Mouse (Mus musculus) right cerebral cortex, postnatal 36 days (tissue): Measurements from ENCODE around the gene Stxbp3.

Source experiments
- DNase-seq, 2 experiments: peaks; one replicate each; pipeline ENCODE4 v3.0.0; 2022; ENCODE audit warnings: low spot score in 2 of 2, mixed read lengths in 1 of 2

Stxbp3 gene

DNA sequence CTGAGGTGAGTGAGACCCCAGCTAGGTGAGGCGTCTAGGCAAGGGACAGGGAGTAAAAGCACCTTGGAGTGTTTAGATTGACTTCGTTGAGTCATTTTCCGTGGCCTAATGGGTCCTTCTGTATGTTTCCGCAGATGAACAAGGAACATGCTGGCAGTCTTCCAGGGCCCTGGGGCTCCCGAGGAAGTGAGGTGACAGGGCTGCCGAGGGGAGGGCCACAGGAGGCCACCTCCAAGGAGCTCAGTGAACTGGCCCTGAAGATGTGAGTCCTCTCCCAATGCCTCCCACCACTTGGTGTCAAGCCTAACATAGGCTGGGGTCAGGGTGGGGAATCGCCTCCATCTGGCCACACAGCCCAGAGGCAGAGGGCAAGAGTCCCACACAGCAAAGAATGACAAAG, 75.3 kb downstream of the Stxbp3 start:
- DNase-seq, result no peak

DNA sequence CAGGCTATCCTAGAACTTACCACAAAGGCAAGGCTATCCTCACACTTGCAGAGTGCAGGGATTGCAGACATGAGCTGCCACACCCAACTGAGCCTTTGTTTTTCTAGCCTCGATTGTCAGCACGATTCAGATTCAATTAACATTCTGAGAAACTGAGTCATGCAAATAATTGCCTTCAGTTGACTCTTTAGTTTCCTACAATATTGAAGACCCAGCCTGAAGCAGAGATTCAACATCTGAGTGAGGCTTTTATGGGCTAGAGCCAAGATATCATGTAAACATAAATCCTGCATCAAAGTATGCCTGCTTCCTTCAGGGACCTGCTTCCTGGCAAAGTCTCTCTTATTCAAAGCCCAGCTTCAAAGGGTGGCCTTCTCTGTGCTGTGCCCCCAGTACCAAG, 76.6 kb downstream of the Stxbp3 start:
- DNase-seq, result no peak

DNA sequence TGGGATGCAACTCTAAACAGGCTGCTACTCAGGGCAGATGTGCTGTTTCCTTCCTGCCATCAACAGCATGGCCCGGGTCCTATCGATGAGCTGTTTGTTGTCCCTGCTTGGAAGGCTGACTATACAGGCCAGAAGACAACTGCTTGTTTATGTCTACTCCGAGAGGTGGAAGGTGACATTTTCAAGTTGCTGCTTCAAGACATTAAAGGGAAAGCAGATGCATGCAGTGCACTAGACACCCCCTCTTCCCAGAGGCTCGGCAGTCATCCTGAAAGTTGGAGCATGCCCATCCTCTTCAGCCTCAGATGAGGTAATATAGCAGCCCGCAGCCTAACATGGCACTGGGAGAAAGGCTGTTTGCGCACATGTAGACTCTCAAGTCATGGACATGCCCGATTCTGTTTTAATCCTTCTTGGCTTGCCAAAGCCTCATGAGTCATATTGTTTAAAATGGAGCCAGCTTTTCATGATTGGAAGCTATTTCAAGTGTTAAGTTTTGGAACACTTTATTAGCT, 77.7 kb downstream of the Stxbp3 start:
- peak; percentile 41 to 55 for DNase-seq

DNA sequence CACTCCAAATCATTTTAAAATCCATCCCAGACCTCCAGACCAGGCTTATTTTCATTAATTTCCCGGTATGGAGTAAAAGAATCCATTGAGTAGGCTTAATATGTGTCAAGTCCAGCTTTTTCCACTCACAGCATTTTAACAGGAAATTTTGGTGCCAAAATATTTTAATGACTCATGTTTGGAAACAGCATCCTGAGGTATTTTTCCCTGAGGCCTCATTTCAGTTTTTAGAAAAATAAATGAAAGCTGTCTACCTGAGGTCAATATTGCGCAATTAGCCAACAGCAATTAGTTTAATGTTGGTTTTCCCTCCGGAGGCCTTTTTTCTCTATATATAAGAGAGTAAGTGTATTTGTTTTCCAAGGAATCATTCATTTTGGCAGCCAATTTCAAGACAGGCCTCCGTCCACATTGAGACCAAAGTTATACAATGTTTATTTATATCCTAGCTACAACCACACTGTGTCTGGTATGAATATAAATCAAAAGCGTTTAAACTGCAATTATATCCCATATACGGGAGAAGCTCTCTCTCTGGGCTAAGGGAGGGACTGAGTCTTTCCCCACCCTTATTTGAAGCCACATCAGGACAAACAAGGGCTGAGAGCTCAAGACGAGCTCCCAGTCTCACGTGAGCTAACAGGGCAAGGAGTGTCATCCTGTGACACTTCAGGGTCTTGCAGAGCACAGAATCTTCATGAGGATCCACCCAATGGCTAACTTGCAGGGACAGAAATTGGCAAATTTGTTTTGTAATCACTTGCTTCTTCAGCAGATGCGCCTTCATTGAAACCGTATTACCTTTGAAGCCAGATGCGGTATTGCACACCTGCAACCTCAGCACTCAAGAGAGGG, 80.5 kb downstream of the Stxbp3 start:
- DNase-seq, result no peak

DNA sequence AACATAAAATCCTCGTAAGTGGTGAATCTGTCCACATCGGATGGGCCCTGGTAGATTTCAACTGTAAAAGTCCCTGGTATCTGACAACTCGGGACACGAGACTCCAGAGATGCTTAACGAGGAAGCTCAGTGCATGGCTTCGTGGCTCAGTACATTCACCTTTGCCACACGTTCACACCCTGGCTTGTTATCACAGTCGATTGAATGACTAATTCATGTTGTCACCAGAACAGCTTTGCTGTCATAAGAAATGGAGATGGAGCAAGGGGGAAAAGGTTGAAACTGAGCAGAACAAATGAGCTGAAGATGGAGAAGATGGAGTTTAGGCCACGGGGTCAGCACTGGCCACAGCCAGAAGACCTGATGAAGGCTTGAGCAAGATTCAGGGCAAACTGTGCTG, 82.8 kb downstream of the Stxbp3 start:
- no peak for DNase-seq

DNA sequence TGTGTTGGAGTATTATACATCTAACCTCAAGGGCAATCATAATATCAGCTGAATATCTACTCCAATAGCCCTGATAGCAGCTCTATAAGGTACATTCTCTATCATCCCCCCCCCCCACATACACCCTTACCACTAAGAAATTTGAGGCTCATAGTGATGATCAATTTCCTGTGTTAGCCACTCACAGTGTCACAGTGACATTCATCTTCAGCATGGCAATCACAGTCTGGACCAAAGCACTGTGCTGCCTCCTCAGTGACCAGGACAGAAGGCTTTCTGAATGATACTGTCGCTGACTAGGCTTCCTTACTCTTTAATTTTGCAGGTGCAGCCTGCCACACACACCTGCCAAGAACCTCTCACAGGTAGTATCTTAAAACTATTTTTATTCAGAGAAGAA, 84.2 kb downstream of the Stxbp3 start:
- DNase-seq, result no peak

DNA sequence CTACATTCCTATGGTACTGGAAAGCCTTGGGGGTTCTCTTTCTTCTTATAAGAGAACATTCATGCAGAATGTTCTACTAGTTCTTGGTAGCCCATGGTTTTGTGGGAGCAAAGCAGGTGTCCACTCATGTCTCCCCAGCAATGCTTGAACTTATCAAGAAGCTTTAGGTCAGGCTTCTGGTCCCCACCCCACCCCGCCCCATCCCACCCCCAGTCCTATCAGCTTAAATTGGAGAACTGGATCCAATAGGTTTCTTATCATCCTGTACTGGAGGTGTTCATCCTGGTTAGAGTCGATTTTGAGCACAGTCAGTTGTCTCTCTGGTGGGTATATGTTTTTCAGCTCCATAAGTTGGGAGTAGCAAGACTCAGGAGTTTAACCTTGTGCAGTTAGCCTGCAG, 84.8 kb downstream of the Stxbp3 start:
- no peak for DNase-seq

DNA sequence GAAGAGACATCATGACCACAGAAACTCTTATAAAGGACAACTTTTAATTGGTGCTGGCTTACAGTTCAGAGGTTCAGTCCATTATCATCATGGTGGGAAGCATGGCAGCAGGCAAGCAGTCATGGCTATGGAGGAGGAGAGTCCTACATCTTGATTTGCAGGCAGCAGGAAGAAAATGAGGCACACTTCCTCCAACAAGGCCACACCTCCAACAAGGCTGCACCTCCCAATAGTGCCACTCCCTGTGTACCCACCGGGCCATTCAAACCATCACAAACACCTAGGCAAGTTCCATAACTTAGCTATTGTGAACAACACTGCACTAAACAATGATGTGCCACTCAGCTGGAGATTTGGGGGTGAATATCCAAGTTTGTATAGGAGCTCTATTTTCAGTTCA, 85.8 kb downstream of the Stxbp3 start:
- DNase-seq, result no peak

DNA sequence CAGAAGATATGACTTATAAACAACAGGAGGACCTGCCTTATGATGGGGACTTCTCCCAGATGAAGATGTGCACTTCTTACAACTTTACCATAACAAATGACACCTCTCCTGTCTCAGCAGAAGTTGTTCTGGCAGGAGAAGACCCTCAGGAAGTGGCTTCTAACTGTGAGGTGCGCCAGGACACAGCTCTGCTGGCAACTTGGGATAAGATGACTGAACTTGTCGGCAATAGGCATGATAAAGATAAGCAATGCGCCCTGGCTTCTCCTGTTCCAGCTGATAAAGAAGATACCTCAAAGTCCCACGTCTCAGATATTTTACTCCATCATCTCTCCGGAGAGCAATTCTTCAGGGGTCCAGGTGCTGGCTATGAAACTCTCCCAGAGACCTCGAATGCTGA, 88.6 kb downstream of the Stxbp3 start:
- no peak for DNase-seq

DNA sequence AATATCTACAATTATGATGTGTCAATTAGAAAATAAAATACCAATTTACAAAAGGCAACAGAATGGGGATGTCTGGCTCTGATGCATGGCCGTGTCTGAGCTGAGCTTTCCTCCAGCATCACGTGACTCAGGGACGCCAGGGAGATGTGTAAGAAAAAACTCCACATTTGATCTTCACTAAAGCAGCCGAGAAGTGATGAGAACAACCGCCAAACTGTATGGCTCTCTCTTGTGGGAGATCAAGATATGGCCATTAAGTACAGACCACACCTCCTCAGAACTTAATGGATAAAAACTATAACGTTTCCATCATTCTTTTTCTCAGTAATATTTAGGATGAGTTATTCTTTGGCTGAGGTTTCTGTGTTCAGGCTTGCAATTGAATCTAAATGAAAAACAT, 89.3 kb downstream of the Stxbp3 start:
- DNase-seq, result no peak

DNA sequence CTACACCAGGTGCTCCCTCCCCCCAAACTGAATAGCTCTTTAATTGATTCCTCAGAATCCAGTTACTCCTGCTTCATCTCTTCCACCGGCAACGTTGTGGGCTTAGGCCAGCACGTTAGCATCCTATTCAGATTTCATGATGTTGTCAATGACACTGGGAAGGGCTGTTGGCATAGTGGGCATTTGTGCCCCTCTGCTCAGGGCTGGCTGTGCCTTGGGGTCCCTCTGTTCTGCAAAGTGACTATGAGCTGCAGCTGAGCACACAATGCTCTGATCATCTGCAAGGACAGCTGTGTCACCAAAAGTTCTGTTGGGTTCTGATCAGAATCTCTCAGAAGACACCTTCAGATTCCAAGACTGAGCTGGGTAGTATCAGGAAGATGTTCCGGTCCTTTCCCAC, 96.3 kb downstream of the Stxbp3 start:
- DNase-seq, result no peak
